ENCODE assay signal across 1 mouse cellular context in the genomic region with DNA sequence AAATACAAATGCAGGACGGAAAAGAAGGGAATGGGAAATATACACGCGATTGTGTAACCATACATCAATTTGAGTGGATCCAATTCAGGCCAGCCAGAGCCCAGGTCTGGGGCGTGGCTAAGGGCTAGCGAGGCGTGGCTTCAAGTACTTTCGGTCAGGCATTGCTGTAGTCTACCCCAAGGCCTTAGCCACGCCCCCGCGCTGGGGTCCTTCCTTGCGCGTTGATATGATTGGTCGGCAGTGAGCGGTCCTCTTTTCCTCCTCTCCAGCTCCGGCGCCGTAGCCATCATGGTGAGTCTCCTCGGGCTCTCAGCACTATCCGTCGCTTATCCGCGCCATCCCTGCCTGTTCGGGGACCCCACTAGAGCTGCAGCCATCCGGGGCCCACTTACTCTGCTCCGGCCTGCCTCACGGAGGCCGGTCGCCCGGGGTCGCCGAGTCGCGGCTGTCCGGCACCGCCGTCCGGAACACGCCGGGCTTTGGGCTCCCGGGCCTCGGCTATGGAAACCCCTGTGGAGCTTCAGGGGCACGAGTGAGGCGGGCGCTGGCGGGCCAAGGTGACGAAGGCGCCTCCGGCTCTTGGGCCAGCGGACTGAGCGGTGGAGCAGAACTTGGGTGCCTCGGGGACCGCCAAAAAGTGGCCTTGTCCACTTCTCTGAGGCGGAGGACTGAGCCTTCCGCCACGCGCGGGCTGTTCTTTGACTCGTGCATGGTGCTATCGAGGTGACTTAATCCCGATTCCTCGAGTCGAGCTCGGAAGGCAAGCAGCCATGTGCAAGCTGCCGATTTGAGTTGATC.
TF ChIP-seq lines count a peak whose summit lies in the region.

No protein-coding gene starts in this region.

TF ChIP-seq in MEL, 35 proteins besides CTCF, POLR2A, EP300 and RAD21 (continued from another document):
- TF ChIP-seq RCOR1 (IDR thresholded peaks at IDR 0.05; ENCODE audit: low read depth, low read length), result no peak
- TF ChIP-seq KAT2A (conservative IDR thresholded peaks at IDR 0.05; ENCODE audit: low read depth, low read length), result no peak; the same call in 1 of the 2 replicates
- TF ChIP-seq ZMIZ1 (IDR thresholded peaks at IDR 0.05; ENCODE audit: low read depth, low read length), result peak; percentile 88
- no peak for TF ChIP-seq MAZ (IDR thresholded peaks at IDR 0.05; ENCODE audit: low read depth, low read length)
- TF ChIP-seq SIN3A (IDR thresholded peaks at IDR 0.05; ENCODE audit: low read length), result no peak; the same call in 1 of the 2 replicates
- TF ChIP-seq POLR2AphosphoS2 (IDR thresholded peaks at IDR 0.05; ENCODE audit: low read length), result peak; percentile 96
- TF ChIP-seq BHLHE40 (IDR thresholded peaks at IDR 0.05; ENCODE audit: borderline replicate concordance, low read depth, low read length), result no peak
- no peak for TF ChIP-seq USF2 (IDR thresholded peaks at IDR 0.05; ENCODE audit: borderline replicate concordance in 1 of 2, insufficient read depth in 1 of 2, low read depth in 1 of 2, low read length in 2 of 2)
- no peak for TF ChIP-seq SMC3 (IDR thresholded peaks at IDR 0.05; ENCODE audit: low read depth, low read length)
- peak; percentile 86 for TF ChIP-seq HCFC1 (IDR thresholded peaks at IDR 0.05; ENCODE audit: low read depth, low read length)
- TF ChIP-seq GABPA (IDR thresholded peaks at IDR 0.05; ENCODE audit: low read depth, low read length), result no peak
- no peak for TF ChIP-seq ZNF384 (IDR thresholded peaks at IDR 0.05; ENCODE audit: low read depth, low read length)
- no peak for TF ChIP-seq ETS1 (IDR thresholded peaks at IDR 0.05; ENCODE audit: low read depth, low read length)
- TF ChIP-seq ZKSCAN1 (IDR thresholded peaks at IDR 0.05; ENCODE audit: low read depth, low read length), result no peak
- TF ChIP-seq MYB (IDR thresholded peaks at IDR 0.05; ENCODE audit: low read depth, low read length), result no peak
- no peak for TF ChIP-seq USF1 (IDR thresholded peaks at IDR 0.05; ENCODE audit: low read depth, low read length)
- no peak for TF ChIP-seq ELF1 (IDR thresholded peaks at IDR 0.05; ENCODE audit: low read depth, low read length)
- no peak for TF ChIP-seq MEF2A (IDR thresholded peaks at IDR 0.05; ENCODE audit: extremely low read depth, insufficient replicate concordance, low read depth, low read length, poor library complexity, severe bottlenecking)
- peak; percentile 97 for TF ChIP-seq TBP (IDR thresholded peaks at IDR 0.05; ENCODE audit: low read depth, low read length)
- no peak for TF ChIP-seq MAFK (IDR thresholded peaks at IDR 0.05; ENCODE audit: borderline replicate concordance, low read depth, low read length)
